Mouse (Mus musculus): Measurements from ENCODE around the gene Tas1r2.

The Tas1r2 gene

DNA sequence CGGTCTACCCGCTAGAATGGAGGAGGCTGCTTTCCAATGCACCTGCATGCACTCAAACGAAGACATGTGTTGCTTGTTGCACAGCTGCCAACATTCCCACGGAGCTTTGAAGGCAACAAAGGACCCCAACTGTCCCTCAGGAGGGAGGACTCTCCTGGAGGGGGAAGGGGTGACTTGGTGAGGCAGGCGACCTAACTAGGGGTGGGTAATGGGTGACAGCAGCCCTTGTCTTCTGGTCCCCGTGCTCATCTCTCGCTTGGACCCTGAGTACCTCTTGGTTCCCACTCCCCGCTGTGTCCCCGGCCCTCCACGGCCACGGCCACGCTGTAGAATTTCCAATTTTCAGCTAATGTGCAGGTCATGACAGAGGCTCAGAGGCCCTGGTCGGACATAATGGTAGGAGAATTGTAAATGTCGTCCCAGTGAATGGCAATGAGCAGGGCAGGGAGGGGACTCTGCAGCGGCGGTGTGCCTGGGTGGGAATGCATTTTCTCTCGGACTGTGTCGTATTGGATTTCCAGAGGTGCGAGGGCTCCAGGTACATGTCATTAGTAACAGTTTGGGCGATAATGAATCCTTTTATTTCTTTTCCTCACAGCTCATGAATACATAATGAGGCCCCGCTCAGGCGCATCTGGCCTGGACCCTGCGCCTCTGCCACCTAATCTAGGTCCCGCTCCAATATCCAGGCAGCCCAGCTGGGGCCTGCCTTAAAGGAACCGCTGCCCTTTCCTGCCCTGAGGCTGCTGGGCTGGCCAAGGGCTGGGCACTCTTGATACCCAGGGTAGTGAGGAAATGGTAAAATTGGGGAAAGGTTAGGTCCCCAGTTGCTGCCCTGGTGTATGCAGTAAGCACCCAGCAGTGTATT lies 57.4 kb downstream of the Tas1r2 start:
- no peak for DNase-seq (ENCODE audit: low spot score in 2 of 2)

GRCm38 (mm10) chr4:139715241-139715932 lies 62.0 kb downstream of the Tas1r2 start:
- no peak for DNase-seq (ENCODE audit: low spot score in 2 of 2)

DNA sequence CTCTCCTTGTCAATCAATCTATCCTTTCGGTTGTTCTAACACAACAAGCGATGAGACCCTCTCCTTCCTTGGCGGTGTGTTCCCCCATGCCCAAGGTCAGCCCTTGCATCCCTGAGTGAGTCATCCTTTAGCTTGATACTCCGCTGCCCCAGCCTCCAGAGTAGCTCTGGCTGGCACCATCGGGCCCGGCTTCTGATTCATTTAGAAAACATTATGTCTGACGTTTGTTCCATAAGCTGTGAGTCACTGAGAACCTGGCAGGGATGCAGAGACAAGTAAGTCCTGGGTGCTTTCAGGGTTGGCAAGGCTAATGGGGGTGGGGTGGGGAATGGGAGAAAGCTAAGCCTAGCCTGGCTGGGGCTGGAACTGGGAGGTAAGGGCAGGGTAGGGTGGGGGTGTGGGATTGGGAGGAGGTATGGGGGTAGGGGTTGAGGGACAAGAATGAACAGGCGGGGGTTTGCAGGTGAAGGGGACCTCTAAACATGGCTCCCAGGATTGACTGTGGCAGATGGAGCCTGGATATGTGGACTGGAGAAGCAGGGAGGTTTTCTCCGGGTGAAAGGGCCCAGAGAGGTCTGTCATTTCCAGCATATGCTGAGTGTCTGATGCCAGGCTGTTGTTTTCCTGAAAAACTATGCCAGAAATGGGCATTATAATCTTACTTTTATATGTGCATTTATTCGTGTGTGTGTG lies 63.3 kb downstream of the Tas1r2 start:
- no peak for DNase-seq (ENCODE audit: low spot score in 2 of 2)

GRCm38 (mm10) chr4:139718978-139719377 lies 65.6 kb downstream of the Tas1r2 start:
- DNase-seq (ENCODE audit: low spot score in 2 of 2): no peak
